Mouse (Mus musculus) heart, embryonic 12.5 days (tissue): ENCODE results near the gene Hyou1. TPM values are rescaled to one million over a fixed set of nuclear protein-coding genes. Genes with fewer than 3 reads are reported as not detected.

Experiments used
- ATAC-seq: fragments of 200-750 bp; cut with Nextera tagmentation; 2 replicates; pipeline ENCODE4 v1.8.0; 2017; ENCODE audit warnings: moderate TSS enrichment, moderate library complexity; ENCODE audit not compliant: insufficient number of reproducible peaks, low FRiP score
- H3K27ac ChIP-seq: fragments of 300-500 bp; sonication (generic); 2 replicates; pipeline ENCODE4 v1.5.1; 2016; ENCODE audit warnings: mild to moderate bottlenecking, moderate library complexity; ENCODE audit not compliant: poor library complexity, severe bottlenecking
- H3K27me3 ChIP-seq: fragments of 300-500 bp; sonication (generic); replicated peaks from 2 replicates; pipeline ENCODE4 v1.6.1; 2016; ENCODE audit warnings: mild to moderate bottlenecking, moderate library complexity
- H3K36me3 ChIP-seq: fragments of 300-500 bp; sonication (generic); 2 replicates; pipeline ENCODE4 v1.6.1; 2016; ENCODE audit warnings: mild to moderate bottlenecking, moderate library complexity
- H3K4me1 ChIP-seq: fragments of 300-500 bp; sonication (generic); replicated peaks from 2 replicates; pipeline ENCODE4 v1.6.1; 2016; ENCODE audit warnings: mild to moderate bottlenecking
- H3K4me2 ChIP-seq: fragments of 300-500 bp; sonication (generic); 2 replicates; pipeline ENCODE4 v1.6.1; 2016; ENCODE audit warnings: mild to moderate bottlenecking, moderate library complexity
- H3K4me3 ChIP-seq: fragments of 300-500 bp; sonication (generic); 2 replicates; pipeline ENCODE4 v1.5.1; 2016; ENCODE audit warnings: mild to moderate bottlenecking
- H3K9ac ChIP-seq: fragments of 300-500 bp; sonication (generic); 2 replicates; pipeline ENCODE4 v1.6.1; 2016; ENCODE audit warnings: mild to moderate bottlenecking, moderate library complexity
- H3K9me3 ChIP-seq: fragments of 300-500 bp; sonication (generic); replicated peaks from 2 replicates; pipeline ENCODE4 v1.6.1; 2016; ENCODE audit warnings: mild to moderate bottlenecking, moderate library complexity
- WGBS: fragments of 180-500 bp; shearing (Covaris S2); methylation state at CpG from one replicate; pipeline ENCODE4 v1.1.7; 2016; 5-methylcytosine and 5-hydroxymethylcytosine counted together
- polyA plus RNA-seq: library from polyadenylated mRNA; unstranded; fragments of >200 nt; fragmentation: Nextera tagmentation; extraction: Ambion mirVana; gene quantifications from 2 replicates; pipeline ENCODE4 v1.2.1, GENCODE M21; 2016

Hyou1 gene
- polyA plus RNA-seq, 1 experiment from 2014 or later: 23.6 TPM

DNA sequence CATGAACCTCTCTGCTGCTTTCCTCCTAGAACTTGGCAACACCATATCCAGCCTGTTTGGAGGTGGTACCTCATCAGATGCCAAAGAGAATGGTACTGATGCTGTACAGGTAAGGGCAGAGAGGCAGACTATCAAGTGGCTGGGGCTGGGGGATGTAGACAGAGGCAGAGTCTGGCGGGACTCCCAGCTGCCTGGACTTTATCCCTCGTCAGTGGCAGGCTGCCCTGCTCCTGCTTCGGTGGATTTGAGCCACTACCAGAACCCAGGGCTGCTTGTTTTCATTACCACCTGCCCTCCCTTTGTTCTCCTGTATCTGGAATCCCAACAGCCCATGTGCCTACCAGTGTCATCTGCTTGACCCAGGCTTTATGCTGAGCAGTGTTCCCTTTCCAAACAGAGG, 7.9 kb downstream of the Hyou1 start:
- peaks cover 96% of the 10 kb centered on the region for H3K36me3 ChIP-seq
- H3K9me3 ChIP-seq: no peaks in the 10 kb centered on the region
- WGBS: 69% methylated on average over 3 of the region's 3 CpGs
- no peak overlapping the region for H3K27ac ChIP-seq
- H3K27me3 ChIP-seq: no peaks in the 10 kb centered on the region
- H3K9ac ChIP-seq: no peak overlapping the region
- no peak for ATAC-seq
- no peak overlapping the region for H3K4me2 ChIP-seq
- H3K4me3 ChIP-seq: no peak overlapping the region
- H3K4me1 ChIP-seq: no peaks in the 10 kb centered on the region

DNA sequence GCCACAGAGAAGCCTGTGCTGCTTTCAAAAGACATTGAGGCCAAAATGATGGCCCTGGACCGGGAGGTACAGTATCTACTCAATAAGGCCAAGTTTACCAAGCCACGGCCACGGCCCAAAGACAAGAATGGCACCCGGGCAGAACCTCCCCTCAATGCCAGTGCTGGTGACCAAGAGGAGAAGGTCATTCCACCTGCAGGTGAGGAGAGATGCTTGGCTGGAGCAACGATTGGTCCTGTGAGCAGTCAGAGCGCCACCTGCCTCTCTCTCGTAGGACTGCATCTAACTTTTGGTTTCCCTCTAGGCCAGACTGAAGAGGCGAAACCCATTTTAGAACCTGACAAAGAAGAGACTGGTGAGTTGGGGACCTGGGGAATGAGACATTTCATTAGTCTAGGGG, 10.0 kb downstream of the Hyou1 start:
- Histone ChIP-seq H3K27ac (no peak overlapping the region), H3K4me1 (no peaks in the 10 kb centered on the region), H3K36me3 (peaks cover 75% of the 10 kb centered on the region), H3K4me3 (no peak overlapping the region), H3K9me3 (no peaks in the 10 kb centered on the region), H3K4me2 (no peak overlapping the region), H3K9ac (no peak overlapping the region), H3K27me3 (no peaks in the 10 kb centered on the region)
- ATAC-seq: no peak
- 65% methylated on average over 8 of the region's 8 CpGs for WGBS

DNA sequence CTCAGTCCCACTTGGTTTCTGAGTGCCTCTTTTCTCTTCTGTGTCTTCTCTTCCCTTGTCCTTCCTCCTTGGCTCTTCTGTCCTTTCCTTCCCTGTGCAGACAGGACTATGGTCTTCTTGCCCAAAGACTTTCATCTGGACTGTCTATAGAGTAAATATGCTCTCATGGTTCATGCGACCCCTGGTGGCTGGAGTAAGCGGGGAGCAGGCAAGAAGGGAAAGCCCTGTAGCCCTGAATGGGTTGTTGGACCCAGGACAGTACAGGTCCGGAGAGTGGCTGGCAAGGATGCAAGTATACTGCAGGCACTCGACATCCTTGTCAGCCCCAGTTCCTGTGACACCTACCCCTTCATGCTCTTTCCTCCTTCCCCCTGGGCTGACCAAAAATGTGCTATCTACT, 12.2 kb downstream of the Hyou1 start:
- no peak overlapping the region for H3K4me2 ChIP-seq
- ATAC-seq: 0 out of 2 replicates have a peak, but pooled peaks have one; percentile 29
- peaks cover 54% of the 10 kb centered on the region for H3K36me3 ChIP-seq

DNA sequence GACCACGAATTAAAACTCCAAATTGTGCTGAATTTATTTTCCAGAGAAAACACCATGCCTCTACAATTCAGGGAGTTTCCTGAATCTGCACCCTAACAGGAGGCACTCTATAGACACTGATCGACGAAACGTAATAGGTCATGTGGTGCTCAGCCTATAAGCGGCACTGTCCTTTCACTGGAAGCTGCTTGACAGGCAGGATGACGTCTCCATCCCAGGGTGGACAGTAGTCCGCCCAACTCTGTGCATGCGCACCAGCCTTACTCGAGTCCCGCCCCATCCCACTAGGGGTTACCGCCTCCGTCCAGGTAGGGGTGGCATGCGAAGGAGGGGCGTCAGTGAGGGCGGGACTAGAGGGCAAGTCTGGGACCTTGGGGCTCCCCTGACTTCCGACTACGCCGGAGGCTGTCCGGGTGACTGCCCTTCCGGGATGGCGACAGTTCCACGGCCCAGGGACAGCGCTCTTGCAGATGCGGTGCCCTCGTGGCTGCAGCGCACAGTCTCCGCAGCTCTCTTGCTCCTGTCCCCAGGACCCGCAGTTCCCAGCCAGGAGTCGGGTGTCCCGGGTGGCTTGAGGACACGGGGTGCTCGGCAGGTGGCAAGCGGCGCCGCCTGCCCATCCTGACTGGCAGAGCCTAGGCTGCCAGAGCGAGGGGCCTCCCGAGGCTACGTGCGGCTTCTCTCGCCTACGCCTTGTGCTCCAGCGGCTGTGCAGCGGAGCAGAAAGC, 17.6 kb downstream of the Hyou1 start, which contains the start of gene Slc37a4:
Gene Slc37a4, plus strand, starts transcription at position 169 of the 728 bp plus-strand sequence.
- Histone ChIP-seq H3K9ac (peak within 1 kb of the TSS; percentile 92), H3K9me3 (no peaks in the 10 kb centered on the region), H3K4me1 (peaks cover 23% of the 10 kb centered on the region), H3K27me3 (no peaks in the 10 kb centered on the region), H3K27ac (peak within 1 kb of the TSS; percentile 93), H3K36me3 (peaks cover 36% of the 10 kb centered on the region), H3K4me2 (peak within 1 kb of the TSS; percentile 95), H3K4me3 (peak within 1 kb of the TSS; percentile 82)
- WGBS: under 1% methylated on average over 43 of the region's 43 CpGs
- peak; percentile 99 for ATAC-seq

More for the DNA sequence above, 12.2 kb downstream of the Hyou1 start:
- H3K4me1 ChIP-seq: 0 out of 2 replicates have a peak, but pooled peaks cover 5% of the 10 kb centered on the region
- no peak overlapping the region for H3K4me3 ChIP-seq
- no peak overlapping the region for H3K27ac ChIP-seq
- H3K9ac ChIP-seq: no peak overlapping the region
- 33% methylated on average over 4 of the region's 4 CpGs for WGBS
- H3K9me3 ChIP-seq: no peaks in the 10 kb centered on the region
- H3K27me3 ChIP-seq: no peaks in the 10 kb centered on the region

DNA sequence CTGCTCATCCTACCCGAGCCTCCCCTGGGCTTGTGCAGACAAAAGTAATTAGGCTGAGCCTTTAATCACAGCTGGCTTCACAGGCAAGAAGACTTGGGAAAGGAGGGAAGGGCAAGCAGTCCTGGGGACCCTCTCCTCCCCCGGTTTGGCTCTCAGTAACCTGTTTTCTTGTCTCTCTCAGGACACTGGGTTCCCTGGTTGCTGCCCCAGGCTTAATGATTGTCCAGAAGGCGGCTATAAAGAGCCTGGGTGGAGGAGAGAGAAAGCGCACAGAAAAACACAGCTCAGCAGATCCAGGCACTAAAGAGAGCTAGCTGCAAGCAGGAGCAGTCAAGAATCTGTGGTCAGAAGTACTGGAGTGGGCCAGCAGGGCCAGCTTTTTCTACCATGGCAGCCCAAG, 18.8 kb downstream of the Hyou1 start:
- 35% methylated on average over 4 of the region's 4 CpGs for WGBS
- Histone ChIP-seq H3K4me2 (peak overlapping the region; percentile 95), H3K4me1 (peaks cover 23% of the 10 kb centered on the region), H3K36me3 (peaks cover 46% of the 10 kb centered on the region), H3K27ac (no peak overlapping the region), H3K9me3 (no peaks in the 10 kb centered on the region), H3K9ac (peak overlapping the region; percentile 59), H3K27me3 (no peaks in the 10 kb centered on the region), H3K4me3 (peak overlapping the region; percentile 82)
- ATAC-seq: no peak

DNA sequence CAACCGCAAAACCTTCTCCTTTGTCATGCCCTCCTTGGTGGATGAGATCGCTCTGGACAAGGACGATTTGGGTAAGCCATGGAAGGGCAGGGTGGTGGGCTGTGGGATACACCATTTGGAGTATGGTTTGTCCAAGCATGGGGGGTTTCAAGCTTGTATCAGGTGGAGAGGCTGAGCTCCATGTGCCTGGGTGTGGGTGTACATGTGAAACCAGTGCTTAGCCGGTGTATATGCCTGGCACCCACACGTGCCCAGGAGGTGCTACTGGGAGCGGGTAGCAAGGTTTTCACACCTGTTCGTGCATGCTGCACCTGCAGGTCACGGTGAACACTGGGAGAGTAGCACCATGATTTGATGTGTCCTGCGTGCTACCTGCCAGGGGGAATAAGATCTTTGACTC, 19.3 kb downstream of the Hyou1 start:
- peaks cover 51% of the 10 kb centered on the region for H3K36me3 ChIP-seq
- no peak overlapping the region for H3K27ac ChIP-seq
- WGBS: 85% methylated on average over 9 of the region's 9 CpGs
- H3K9ac ChIP-seq: peak overlapping the region; percentile 59; the same call in 1 of the 2 replicates
- H3K27me3 ChIP-seq: no peaks in the 10 kb centered on the region
- peaks cover 23% of the 10 kb centered on the region for H3K4me1 ChIP-seq
- ATAC-seq: no peak
- peak overlapping the region; percentile 82; the same call in 1 of the 2 replicates for H3K4me3 ChIP-seq
- H3K4me2 ChIP-seq: peak overlapping the region; percentile 95
- H3K9me3 ChIP-seq: no peaks in the 10 kb centered on the region

DNA sequence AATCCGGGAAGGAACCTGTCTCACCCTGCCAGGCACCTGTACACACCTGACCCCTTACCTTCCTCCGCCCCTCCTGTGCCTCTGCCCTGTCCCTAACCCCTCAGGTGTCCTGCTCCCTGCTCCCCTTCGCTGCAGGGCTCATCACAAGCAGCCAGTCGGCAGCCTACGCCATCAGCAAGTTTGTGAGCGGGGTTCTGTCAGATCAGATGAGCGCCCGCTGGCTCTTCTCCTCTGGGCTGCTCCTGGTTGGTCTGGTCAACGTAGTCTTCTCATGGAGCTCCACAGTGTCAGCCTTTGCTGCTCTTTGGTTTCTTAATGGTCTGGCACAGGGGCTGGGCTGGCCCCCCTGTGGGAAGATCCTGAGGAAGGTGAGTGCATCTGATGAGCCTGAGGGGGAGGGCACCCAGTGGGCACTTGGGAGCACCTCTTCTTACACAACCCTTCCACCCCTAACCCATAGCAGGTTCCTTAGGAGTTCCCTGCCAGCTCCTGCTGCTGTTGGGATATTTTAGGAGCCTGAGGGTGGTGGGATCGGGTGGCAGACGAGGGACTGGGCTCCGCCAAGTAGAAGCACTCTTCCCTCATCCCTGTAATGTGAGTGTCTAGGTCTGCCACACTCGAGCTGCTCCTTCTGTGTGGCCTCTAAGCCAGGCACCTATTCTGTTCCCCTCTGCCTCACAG, 20.0 kb downstream of the Hyou1 start:
- Histone ChIP-seq H3K4me1 (peaks cover 23% of the 10 kb centered on the region), H3K9ac (0 out of 2 replicates have a peak overlapping the region, but pooled peaks have one; percentile 3), H3K27me3 (no peaks in the 10 kb centered on the region), H3K9me3 (no peaks in the 10 kb centered on the region), H3K36me3 (peaks cover 58% of the 10 kb centered on the region), H3K27ac (no peak overlapping the region), H3K4me3 (no peak overlapping the region), H3K4me2 (no peak overlapping the region)
- ATAC-seq: no peak
- WGBS: 84% methylated on average over 13 of the region's 13 CpGs

DNA sequence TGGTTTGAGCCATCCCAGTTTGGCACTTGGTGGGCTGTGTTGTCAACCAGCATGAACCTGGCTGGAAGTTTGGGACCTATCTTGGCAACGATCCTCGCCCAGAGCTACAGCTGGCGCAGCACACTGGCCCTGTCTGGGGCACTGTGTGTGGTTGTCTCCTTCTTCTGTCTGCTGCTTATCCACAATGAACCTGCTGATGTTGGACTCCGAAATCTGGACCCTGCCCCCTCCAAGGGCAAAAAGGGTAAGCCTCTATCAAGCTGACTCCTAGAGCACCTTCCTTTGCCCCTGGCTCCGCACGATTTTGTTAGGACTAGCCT, 20.5 kb downstream of the Hyou1 start:
- WGBS: 92% methylated on average over 6 of the region's 6 CpGs
- no peak for ATAC-seq
- no peak overlapping the region for H3K27ac ChIP-seq
- peaks cover 23% of the 10 kb centered on the region for H3K4me1 ChIP-seq
- H3K4me2 ChIP-seq: no peak overlapping the region
- H3K36me3 ChIP-seq: peaks cover 63% of the 10 kb centered on the region
- H3K9ac ChIP-seq: 0 out of 2 replicates have a peak overlapping the region, but pooled peaks have one; percentile 3
- H3K4me3 ChIP-seq: no peak overlapping the region
- no peaks in the 10 kb centered on the region for H3K9me3 ChIP-seq
- H3K27me3 ChIP-seq: no peaks in the 10 kb centered on the region

DNA sequence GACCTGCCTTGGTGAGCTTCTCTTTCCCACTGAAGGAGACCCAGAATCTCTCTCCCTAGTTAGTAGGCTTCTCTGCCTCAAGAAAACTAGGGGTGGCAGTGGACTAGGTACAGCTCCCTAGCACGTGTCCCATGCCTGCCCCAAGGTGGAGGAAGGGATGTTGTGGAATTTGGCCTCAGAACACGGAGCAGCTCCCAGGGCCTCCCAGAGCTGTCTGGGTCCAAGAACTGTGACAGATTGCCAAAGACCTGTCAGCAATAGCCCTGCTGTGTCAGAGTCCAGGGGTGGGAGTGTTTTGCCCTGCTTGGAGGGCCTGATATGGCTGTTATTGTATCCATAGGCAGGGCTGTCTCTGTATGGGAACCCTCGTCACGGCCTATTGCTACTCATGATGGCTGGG, 21.8 kb downstream of the Hyou1 start:
- no peak overlapping the region for H3K4me3 ChIP-seq
- H3K4me2 ChIP-seq: no peak overlapping the region
- peaks cover 73% of the 10 kb centered on the region for H3K36me3 ChIP-seq
- 49% methylated on average over 4 of the region's 4 CpGs for WGBS
- no peaks in the 10 kb centered on the region for H3K27me3 ChIP-seq
- no peak overlapping the region for H3K9ac ChIP-seq
- no peak for ATAC-seq
- no peak overlapping the region; the same call in 1 of the 2 replicates for H3K27ac ChIP-seq
- H3K9me3 ChIP-seq: no peaks in the 10 kb centered on the region
- peaks cover 26% of the 10 kb centered on the region for H3K4me1 ChIP-seq

DNA sequence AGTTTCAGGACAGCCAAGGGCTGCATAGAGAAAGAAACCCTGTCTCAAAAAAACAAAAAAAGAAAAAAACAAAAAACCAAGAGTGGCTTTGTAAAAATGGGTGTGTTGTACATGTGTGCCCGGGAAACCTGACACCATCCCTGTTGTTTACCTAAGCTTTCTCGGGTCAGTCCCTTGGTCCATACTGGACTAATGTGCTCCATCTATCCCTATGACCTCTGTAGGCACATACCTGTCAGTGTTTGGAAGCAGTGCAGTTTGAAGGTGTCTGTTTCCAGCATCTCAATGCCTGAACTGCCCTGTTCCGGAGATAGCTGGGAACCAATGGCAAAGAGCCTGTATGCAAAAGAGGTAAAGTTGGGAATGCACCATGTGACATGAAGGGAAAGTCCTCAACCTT, 25.7 kb downstream of the Hyou1 start:
- H3K9ac ChIP-seq: no peak overlapping the region
- no peak overlapping the region for H3K27ac ChIP-seq
- no peak overlapping the region for H3K4me2 ChIP-seq
- H3K27me3 ChIP-seq: no peaks in the 10 kb centered on the region
- peaks cover 69% of the 10 kb centered on the region for H3K36me3 ChIP-seq
- no peaks in the 10 kb centered on the region for H3K9me3 ChIP-seq
- no peak overlapping the region for H3K4me3 ChIP-seq
- no peak for ATAC-seq
- WGBS: 85% methylated on average over 3 of the region's 3 CpGs
- H3K4me1 ChIP-seq: peaks cover 24% of the 10 kb centered on the region

DNA sequence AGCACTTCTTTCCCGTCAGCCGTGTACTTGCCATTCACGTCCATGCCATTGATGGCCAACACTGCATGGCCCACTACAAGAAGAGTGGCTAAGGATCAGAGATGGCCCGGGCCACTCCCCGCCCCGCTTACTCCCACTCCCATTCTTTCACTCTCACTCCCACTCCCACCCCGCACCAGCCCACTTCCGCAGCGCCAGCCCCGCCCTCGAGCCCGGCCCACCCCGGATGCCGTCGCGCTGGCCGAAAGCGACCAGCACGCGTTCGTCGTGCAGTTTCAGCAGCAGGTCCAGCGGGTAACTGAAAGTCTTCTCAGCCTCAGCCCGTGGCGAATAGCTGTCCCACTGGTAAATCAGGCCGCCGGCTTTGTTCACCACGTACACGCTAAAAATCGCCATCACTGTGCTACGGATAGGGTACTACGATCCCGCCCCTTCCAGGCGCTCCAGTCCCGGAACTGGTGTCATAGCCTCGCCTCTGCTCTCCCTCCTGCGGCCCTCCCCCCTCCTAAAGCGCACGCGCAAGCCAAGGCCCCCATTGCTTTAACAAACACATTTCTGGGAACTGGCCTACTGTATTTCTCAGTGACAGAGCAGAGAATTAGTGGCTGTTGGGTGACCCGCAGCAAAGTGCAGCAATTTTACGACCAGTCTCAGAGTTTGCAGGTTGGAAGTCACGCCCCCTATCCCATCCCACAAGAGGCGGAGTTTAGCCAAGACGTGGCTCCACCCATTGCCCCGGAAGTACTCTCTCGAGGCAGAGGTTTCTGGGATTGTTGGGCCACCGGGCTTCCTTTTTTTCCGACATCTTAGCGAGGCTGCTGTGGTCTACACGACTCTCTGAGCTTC, 27.8 kb downstream of the Hyou1 start, which contains the start of the genes Rps25 and Trappc4:
Gene Rps25, plus strand, starts transcription at position 234 of the 846 bp plus-strand sequence.
Gene Trappc4, minus strand, starts transcription at position 695 of the 846 bp plus-strand sequence.
- H3K9ac ChIP-seq: peak within 1 kb of the TSS; percentile 98
- H3K9me3 ChIP-seq: no peaks in the 10 kb centered on the region
- under 1% methylated on average over 51 of the region's 51 CpGs for WGBS
- peak within 1 kb of the TSS; percentile 85 for H3K27ac ChIP-seq
- H3K4me1 ChIP-seq: peaks cover 18% of the 10 kb centered on the region
- H3K4me3 ChIP-seq: peak within 1 kb of the TSS; percentile 99
- no peaks in the 10 kb centered on the region for H3K27me3 ChIP-seq
- H3K4me2 ChIP-seq: peak within 1 kb of the TSS; percentile 78
- peaks cover 70% of the 10 kb centered on the region for H3K36me3 ChIP-seq
- ATAC-seq: peak; percentile 95
